Mouse (Mus musculus): Measurements from ENCODE around the gene Gm3752. TPM values are rescaled to one million over a fixed set of nuclear protein-coding genes. Genes with fewer than 3 reads are reported as not detected.
"Not testable (repeated sequence)": the region's sequence is repeated elsewhere in the genome, so short reads cannot be mapped to it uniquely, and the experiment has no call there.

Gene Gm3752
- not detected in 2 replicates for polyA plus RNA-seq (2012; ENCODE audit: insufficient read depth, insufficient read length, low replicate concordance, missing spikeins)

GRCm38 (mm10) chr14:7483662-7484061 is at the start of gene Gm3752:
Gene Gm3752 (minus strand): TSS chr14:7483762.
- WGBS, result 67% methylated on average over 1 of the region's 3 CpGs
- not testable (repeated sequence) for H3K4me1 ChIP-seq (ENCODE audit: control insufficient read depth, insufficient read depth, low read length)

GRCm38 (mm10) chr14:7488731-7489130 is 5.2 kb upstream of the Gm3752 start:
- peak overlapping the region; percentile 13; the same call in 1 of the 2 replicates for H3K4me3 ChIP-seq (ENCODE audit: insufficient read depth, low read depth, low read length)
- not testable (repeated sequence) for H3K4me1 ChIP-seq (ENCODE audit: control insufficient read depth, insufficient read depth, low read length); H3K27ac ChIP-seq (ENCODE audit: insufficient read depth, low read depth, low read length)
- 1% methylated on average over 18 of the region's 18 CpGs for WGBS

More at GRCm38 (mm10) chr14:7483662-7484061, at the start of gene Gm3752:
- H3K27ac ChIP-seq (ENCODE audit: insufficient read depth, low read depth, low read length); H3K4me3 ChIP-seq (ENCODE audit: insufficient read depth, low read depth, low read length): not testable (repeated sequence)

GRCm38 (mm10) chr14:7450817-7451216 is 32.7 kb downstream of the Gm3752 start, which contains the start of gene Gm3755:
Gene Gm3755 (minus strand): TSS chr14:7450917.
- no CpG with 5 or more reads among the region's 2 CpGs for WGBS
- H3K4me1 ChIP-seq (ENCODE audit: control insufficient read depth, insufficient read depth, low read length); H3K4me3 ChIP-seq (ENCODE audit: insufficient read depth, low read depth, low read length); H3K27ac ChIP-seq (ENCODE audit: insufficient read depth, low read depth, low read length): not testable (repeated sequence)

GRCm38 (mm10) chr14:7422496-7422895 is 61.1 kb downstream of the Gm3752 start:
- not testable (repeated sequence) for H3K27ac ChIP-seq (ENCODE audit: insufficient read depth, low read depth, low read length); H3K4me3 ChIP-seq (ENCODE audit: insufficient read depth, low read depth, low read length)
- 79% methylated on average over 2 of the region's 2 CpGs for WGBS

More at GRCm38 (mm10) chr14:7422496-7422895, 61.1 kb downstream of the Gm3752 start:
- not testable (repeated sequence) for H3K4me1 ChIP-seq (ENCODE audit: control insufficient read depth, insufficient read depth, low read length)

Other genes with a start within 250 kb of the Gm3752 start
- not detected in 2 replicates for gene Gm3727, start 219.0 kb downstream of the Gm3752 start, polyA plus RNA-seq (2012; ENCODE audit: insufficient read depth, insufficient read length, low replicate concordance, missing spikeins)
- not detected in 2 replicates for gene Gm3739, start 168.7 kb downstream of the Gm3752 start, polyA plus RNA-seq (2012; ENCODE audit: insufficient read depth, insufficient read length, low replicate concordance, missing spikeins)
- gene Gm5797, start 151.4 kb downstream of the Gm3752 start, polyA plus RNA-seq (2012; ENCODE audit: insufficient read depth, insufficient read length, low replicate concordance, missing spikeins), result not detected in 2 replicates
- gene Gm8374, start 118.6 kb downstream of the Gm3752 start, polyA plus RNA-seq (2012; ENCODE audit: insufficient read depth, insufficient read length, low replicate concordance, missing spikeins), result not detected in 2 replicates
- gene Gm3755, start 32.8 kb downstream of the Gm3752 start, polyA plus RNA-seq (2012; ENCODE audit: insufficient read depth, insufficient read length, low replicate concordance, missing spikeins), result not detected in 2 replicates
- gene Gm3558, start 84.8 kb upstream of the Gm3752 start, polyA plus RNA-seq (2012; ENCODE audit: insufficient read depth, insufficient read length, low replicate concordance, missing spikeins), result not detected in 2 replicates
- gene Gm10338, start 111.8 kb upstream of the Gm3752 start, polyA plus RNA-seq (2012; ENCODE audit: insufficient read depth, insufficient read length, low replicate concordance, missing spikeins), result not detected in 2 replicates
- gene Gm10128, start 160.2 kb upstream of the Gm3752 start, polyA plus RNA-seq (2012; ENCODE audit: insufficient read depth, insufficient read length, low replicate concordance, missing spikeins), result not detected in 2 replicates